8 mouse cellular contexts compared by ENCODE assay signal in the genomic region with DNA sequence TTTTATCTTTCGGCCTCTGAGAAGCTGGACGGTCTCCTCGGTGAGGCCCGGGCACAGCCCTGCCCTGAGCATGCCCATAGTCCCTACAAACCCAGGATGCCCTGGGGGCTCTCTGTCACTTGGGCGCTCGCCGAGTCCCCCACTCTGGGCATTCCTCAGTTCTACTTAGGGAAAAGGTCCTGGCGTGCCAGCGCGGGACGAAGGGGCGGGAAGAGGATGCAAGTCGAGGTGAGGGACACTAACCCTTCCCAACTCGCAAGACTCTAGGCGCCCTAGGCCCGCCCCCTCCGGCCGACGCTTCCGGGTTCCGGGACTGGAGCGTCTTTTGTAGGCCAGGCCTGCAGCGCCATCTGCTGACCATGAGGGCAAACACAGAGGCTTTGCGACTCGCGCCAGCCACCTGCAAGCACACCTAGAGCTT. TPM values are rescaled to one million over a fixed set of nuclear protein-coding genes. Genes with fewer than 3 reads are reported as not detected.
DNase-seq lines count a peak whose midpoint lies in the region; ATAC-seq lines count a peak whose summit lies in the region.

A gene (minus strand): TSS at position 273 of the 421 bp plus-strand sequence.

- no peaks in the 10 kb centered on the region for H3K4me1 ChIP-seq in forebrain, embryonic 11.5 days (replicated peaks; ENCODE audit: control insufficient read depth, insufficient read depth, low read length)
- H3K4me1 ChIP-seq in heart, embryonic 16.5 days (ENCODE audit: control insufficient read depth, insufficient read depth, low read length), result peaks cover 12% of the 10 kb centered on the region
- H3K4me1 ChIP-seq in liver, embryonic 15.5 days (replicated peaks), result peaks cover 31% of the 10 kb centered on the region
- H3K4me1 ChIP-seq in neural tube, embryonic 12.5 days, result peaks cover 17% of the 10 kb centered on the region

- WGBS in forebrain, embryonic 11.5 days, result 0% methylated on average over 25 of the region's 26 CpGs
- WGBS in heart, embryonic 16.5 days, result under 1% methylated on average over 25 of the region's 26 CpGs
- WGBS in liver, embryonic 15.5 days (ENCODE audit: insufficient replicate concordance), result 1% methylated on average over 26 of the region's 26 CpGs
- 1% methylated on average over 26 of the region's 26 CpGs for WGBS in neural tube, embryonic 12.5 days

- H3K4me2 ChIP-seq in forebrain, embryonic 11.5 days (ENCODE audit: low read depth, low read length, severe bottlenecking), result peak within 1 kb of the TSS; percentile 92
- peak within 1 kb of the TSS; percentile 95 for H3K4me2 ChIP-seq in heart, embryonic 16.5 days (ENCODE audit: low read depth, low read length)
- H3K4me2 ChIP-seq in liver, embryonic 15.5 days, result peak within 1 kb of the TSS; percentile 86
- H3K4me2 ChIP-seq in neural tube, embryonic 12.5 days (replicated peaks), result peak within 1 kb of the TSS; percentile 83

- peak within 1 kb of the TSS; percentile 82 for H3K9ac ChIP-seq in forebrain, embryonic 11.5 days (ENCODE audit: low read length)
- H3K9ac ChIP-seq in heart, embryonic 16.5 days (ENCODE audit: low read length), result peak within 1 kb of the TSS; percentile 74
- H3K9ac ChIP-seq in liver, embryonic 15.5 days, result peak within 1 kb of the TSS; percentile 74
- peak within 1 kb of the TSS; percentile 64 for H3K9ac ChIP-seq in neural tube, embryonic 12.5 days

- no peaks in the 10 kb centered on the region; the same call in 1 of the 2 replicates for H3K27me3 ChIP-seq in forebrain, embryonic 11.5 days (ENCODE audit: control insufficient read depth, insufficient read depth, low read length)
- H3K27me3 ChIP-seq in heart, embryonic 16.5 days (ENCODE audit: control insufficient read depth, insufficient read depth, low read length), result 0 out of 2 replicates have a peak, but pooled peaks cover 2% of the 10 kb centered on the region
- peaks cover 10% of the 10 kb centered on the region for H3K27me3 ChIP-seq in liver, embryonic 15.5 days
- H3K27me3 ChIP-seq in neural tube, embryonic 12.5 days (replicated peaks), result no peaks in the 10 kb centered on the region

- H3K9me3 ChIP-seq in forebrain, embryonic 11.5 days (ENCODE audit: control insufficient read depth, low read length), result no peaks in the 10 kb centered on the region
- H3K9me3 ChIP-seq in heart, embryonic 16.5 days (replicated peaks; ENCODE audit: control insufficient read depth, low read length), result no peaks in the 10 kb centered on the region
- no peaks in the 10 kb centered on the region for H3K9me3 ChIP-seq in liver, embryonic 15.5 days (replicated peaks)
- no peaks in the 10 kb centered on the region for H3K9me3 ChIP-seq in neural tube, embryonic 12.5 days

- H3K4me3 ChIP-seq in forebrain, embryonic 11.5 days (ENCODE audit: low read depth, low read length), result peak within 1 kb of the TSS; percentile 63
- H3K4me3 ChIP-seq in heart, embryonic 16.5 days (ENCODE audit: low read length), result peak within 1 kb of the TSS; percentile 83
- H3K4me3 ChIP-seq in liver, embryonic 15.5 days (replicated peaks), result peak within 1 kb of the TSS; percentile 78
- peak within 1 kb of the TSS; percentile 59 for H3K4me3 ChIP-seq in neural tube, embryonic 12.5 days

- H3K36me3 ChIP-seq in forebrain, embryonic 11.5 days (ENCODE audit: control insufficient read depth, insufficient read depth, low read length), result no peaks in the 10 kb centered on the region
- H3K36me3 ChIP-seq in heart, embryonic 16.5 days (ENCODE audit: control insufficient read depth, insufficient read depth), result no peaks in the 10 kb centered on the region; the same call in 1 of the 2 replicates
- H3K36me3 ChIP-seq in liver, embryonic 15.5 days (replicated peaks), result no peaks in the 10 kb centered on the region
- H3K36me3 ChIP-seq in neural tube, embryonic 12.5 days, result no peaks in the 10 kb centered on the region

- peak; percentile 92 for ATAC-seq in forebrain, embryonic 11.5 days (replicated peaks; ENCODE audit: low FRiP score)
- peak; percentile 92 for ATAC-seq in heart, embryonic 16.5 days (replicated peaks; ENCODE audit: extremely low read depth, insufficient read depth, low FRiP score)
- peak; percentile 91 for ATAC-seq in liver, embryonic 15.5 days (ENCODE audit: insufficient read depth)
- peak; percentile 83 for ATAC-seq in neural tube, embryonic 12.5 days (ENCODE audit: low FRiP score, low read depth)

- no peak within 1 kb of the TSS for H3K27ac ChIP-seq in forebrain, embryonic 11.5 days (ENCODE audit: low read depth, low read length)
- peak within 1 kb of the TSS; percentile 34 for H3K27ac ChIP-seq in heart, embryonic 16.5 days (ENCODE audit: low read length)
- peak within 1 kb of the TSS; percentile 58 for H3K27ac ChIP-seq in liver, embryonic 15.5 days (replicated peaks)
- no peak within 1 kb of the TSS for H3K27ac ChIP-seq in neural tube, embryonic 12.5 days

- DNase-seq in CD8-positive naive resting alpha-beta T cell, adult 2 months (ENCODE audit: low read depth in 2 of 2, low spot score in 2 of 2), result peak; percentile 90 to 93
- peak; percentile 97 for DNase-seq in c-Kit-positive CD71-negative TER-119-negative erythroid progenitor cells, embryonic 14.5 days (ENCODE audit: low read depth)
- peak; percentile 97 for DNase-seq in forebrain, embryonic 11.5 days (ENCODE audit: low spot score)
- DNase-seq in kidney, postnatal 36 days, result peak; percentile 96 to 98
- peak; percentile 87 for DNase-seq in telencephalon, adult 2 months (ENCODE audit: low read depth, low spot score)

RNA-seq across cellular contexts. Expression of the gene that starts here (rescaled TPM):
- polyA plus RNA-seq in forebrain, embryonic 11.5 days (2014; fragmentation: Nextera tagmentation; extraction: Ambion mirVana), result 15.6 and 17.4 TPM in 2 replicates
- polyA plus RNA-seq in heart, embryonic 16.5 days (2015; fragmentation: Nextera tagmentation; extraction: Ambion mirVana), result 13.8 and 14.4 TPM in 2 replicates
- polyA plus RNA-seq in liver, embryonic 15.5 days (2015; fragmentation: Nextera tagmentation; extraction: Ambion mirVana), result 5.6 and 6.2 TPM in 2 replicates
- polyA plus RNA-seq in neural tube, embryonic 12.5 days (2016; fragmentation: Nextera tagmentation; extraction: Ambion mirVana), result 12.6 and 13.5 TPM in 2 replicates

Comparison
In these comparisons a context has a peak if more than half of its experiments do, and no peak if none do; other contexts are left out.
1. H3K27ac ChIP-seq: peak in heart, embryonic 16.5 days (single experiment) and liver, embryonic 15.5 days (single experiment); none in forebrain, embryonic 11.5 days (single experiment) and neural tube, embryonic 12.5 days (single experiment).
2. Peak in every context shown above with its lines, with median percentiles within 50 percentile points of each other: DNase-seq, ATAC-seq, H3K4me2 ChIP-seq, H3K4me3 ChIP-seq and H3K9ac ChIP-seq.